Mouse (Mus musculus) spleen, adult 2 months (tissue): ENCODE measurements around the gene Wdr18.

Experiments used
- CTCF ChIP-seq: fragments of 200-500 bp; IDR thresholded peaks from 2 replicates; pipeline ENCODE4 v1.5.1; 2011; ENCODE audit warnings: mild to moderate bottlenecking, inconsistent platforms; ENCODE audit not compliant: insufficient read depth, insufficient read length, insufficient replicate concordance; ENCODE audit errors: extremely low read depth
- POLR2A ChIP-seq: fragments of 200-500 bp; IDR thresholded peaks from 2 replicates; pipeline ENCODE4 v1.6.1; 2011; ENCODE audit warnings: low read depth, low read length, inconsistent platforms

DNA sequence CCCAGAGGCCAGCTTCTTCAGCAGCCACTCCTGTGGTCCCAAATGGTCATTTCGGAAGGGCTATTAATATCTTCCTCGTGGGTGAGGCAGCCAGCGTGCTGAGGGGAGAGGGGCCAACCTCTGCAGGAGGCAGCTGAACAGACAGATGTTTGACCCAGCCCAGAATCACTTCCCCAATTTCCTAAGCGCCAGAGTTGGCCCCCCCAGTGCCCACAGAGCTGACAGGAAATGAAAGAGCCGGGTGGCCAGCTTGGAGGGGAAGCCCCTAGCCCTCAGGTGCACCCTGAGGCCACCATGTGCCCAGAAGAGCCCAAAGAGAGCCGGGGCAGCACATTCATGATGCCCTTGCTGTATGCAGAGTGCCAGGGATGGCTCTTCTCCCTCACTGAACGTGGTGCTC, 19.2 kb upstream of the Wdr18 start:
- TF ChIP-seq CTCF (no peak), POLR2A (no peak)
